ENCODE assay signal across 8 mouse cellular contexts in genomic region chr19:4126759-4127495, GRCm38 (mm10). TPM values are rescaled to one million over a fixed set of nuclear protein-coding genes. Genes with fewer than 3 reads are reported as not detected.
DNase-seq lines count a peak whose midpoint lies in the region; ATAC-seq and TF ChIP-seq lines count a peak whose summit lies in the region.

No protein-coding gene starts in this region.

- 0 out of 2 replicates have a peak overlapping the region, but pooled peaks have one; percentile 67 for H3K27ac ChIP-seq in testis, adult 2 months (ENCODE audit: control insufficient read depth, insufficient read depth, low read depth, low read length)
- H3K27ac ChIP-seq in hindbrain, postnatal 0 days: peak overlapping the region; percentile 86; the same call in 1 of the 2 replicates
- H3K27ac ChIP-seq in macrophage: no peak overlapping the region

- H3K4me1 ChIP-seq in testis, adult 2 months (ENCODE audit: control insufficient read depth, insufficient read depth, low read length): peaks cover 12% of the 10 kb centered on the region
- H3K4me1 ChIP-seq in hindbrain, postnatal 0 days (ENCODE audit: insufficient read depth, low read length): peaks cover 7% of the 10 kb centered on the region; the same call in 1 of the 2 replicates

- TF ChIP-seq CTCF in testis, adult 2 months (IDR thresholded peaks at IDR 0.05; ENCODE audit: control insufficient read depth, insufficient read depth, insufficient replicate concordance, low read depth, low read length): no peak
- TF ChIP-seq CTCF in hindbrain, postnatal 0 days (IDR thresholded peaks at IDR 0.05; ENCODE audit: low read depth): no peak

- no peaks in the 10 kb centered on the region for H3K9me3 ChIP-seq in hindbrain, postnatal 0 days (ENCODE audit: low read length)

- no peaks in the 10 kb centered on the region for H3K27me3 ChIP-seq in testis, adult 2 months (ENCODE audit: control insufficient read depth, insufficient read depth, low read length)
- no peaks in the 10 kb centered on the region for H3K27me3 ChIP-seq in hindbrain, postnatal 0 days (ENCODE audit: insufficient read depth, low read length)

- H3K4me2 ChIP-seq in hindbrain, postnatal 0 days (ENCODE audit: low read depth, low read length): peak overlapping the region; percentile 70

- H3K4me3 ChIP-seq in testis, adult 2 months (ENCODE audit: control insufficient read depth, low read depth, low read length): peak overlapping the region; percentile 89
- peak overlapping the region; percentile 84 for H3K4me3 ChIP-seq in hindbrain, postnatal 0 days (ENCODE audit: low read length)
- H3K4me3 ChIP-seq in macrophage (ENCODE audit: inconsistent target): peak overlapping the region; percentile 87

- TF ChIP-seq POLR2A in testis, adult 2 months (IDR thresholded peaks at IDR 0.05; ENCODE audit: control insufficient read depth, low read depth, low read length): no peak

- H3K36me3 ChIP-seq in testis, adult 2 months (ENCODE audit: control insufficient read depth, insufficient read depth, low read length): no peaks in the 10 kb centered on the region; the same call in 1 of the 2 replicates
- peaks cover 23% of the 10 kb centered on the region for H3K36me3 ChIP-seq in hindbrain, postnatal 0 days (ENCODE audit: insufficient read depth, low read length)
- H3K36me3 ChIP-seq in macrophage (ENCODE audit: inconsistent target): peaks cover 38% of the 10 kb centered on the region

- H3K79me2 ChIP-seq in macrophage (ENCODE audit: inconsistent target): peaks cover 16% of the 10 kb centered on the region; the same call in 1 of the 2 replicates

- peak; percentile 52 for DNase-seq in adrenal gland, postnatal 14 days
- no peak for DNase-seq in adrenal gland, postnatal 25 days
- no peak for DNase-seq in testis, postnatal 10 days (ENCODE audit: low spot score)
- no peak for DNase-seq in hindbrain, postnatal 0 days (ENCODE audit: low spot score)
- no peak for DNase-seq in ovary, postnatal 10 days (ENCODE audit: low spot score)
- DNase-seq in left cerebral cortex, adult 11 months (ENCODE audit: low spot score): no peak

- WGBS in hindbrain, postnatal 0 days: 56% methylated on average over 7 of the region's 7 CpGs
- 77% methylated on average over 7 of the region's 7 CpGs for WGBS in macrophage (ENCODE audit: missing documents)

- no peak for ATAC-seq in hindbrain, postnatal 0 days

- H3K9ac ChIP-seq in hindbrain, postnatal 0 days (replicated peaks; ENCODE audit: low read length): peak overlapping the region; percentile 92

RNA-seq across cellular contexts. Expression of gene Aip, which starts 1.3 kb away (rescaled TPM):
- total RNA-seq in adrenal gland, postnatal 14 days (2021): 81.3 and 94.1 TPM in 2 replicates
- total RNA-seq in adrenal gland, postnatal 25 days (2021): 108 and 117 TPM in 2 replicates
- polyA plus RNA-seq in testis, adult 2 months (2012; rRNA removed): 21.0 and 23.5 TPM in 2 replicates
- total RNA-seq in hindbrain, postnatal 0 days (2014; rRNA removed): 33.4 and 38.2 TPM in 2 replicates
- polyA plus RNA-seq in hindbrain, postnatal 0 days (2015; fragmentation: Nextera tagmentation; extraction: Ambion mirVana): 89.4 and 94.3 TPM in 2 replicates
- total RNA-seq in macrophage (2018; cell fraction: chromatin; rRNA removed): 10 to 100 TPM in 24 of 26 experiments, 1 to 10 TPM in 2; 7.5 to 50.7 (median 24.5) TPM
- total RNA-seq in macrophage (2018; cell fraction: cytosol; rRNA removed): 10 to 100 TPM; 44.4 to 92.0 (median 66.0) TPM
- 10 to 100 TPM; 10.9 to 44.1 (median 23.1) TPM for total RNA-seq in macrophage (2018; cell fraction: nucleus; rRNA removed)
- 80.9 to 169 TPM (median 84.6 TPM) in 3 replicates for polyA plus RNA-seq in macrophage (2018)

RNA-seq across cellular contexts. Expression of gene Gpr152, which starts 12.7 kb away (rescaled TPM):
- 0.08 TPM in 1 of 2 replicates, not detected in the other for total RNA-seq in adrenal gland, postnatal 14 days (2021)
- total RNA-seq in adrenal gland, postnatal 25 days (2021): 0.12 TPM in 1 of 2 replicates, not detected in the other
- 0.02 TPM in 1 of 2 replicates, not detected in the other for polyA plus RNA-seq in testis, adult 2 months (2012; rRNA removed)
- 0.37 TPM in 1 of 2 replicates, not detected in the other for total RNA-seq in hindbrain, postnatal 0 days (2014; rRNA removed)
- 0.05 TPM in 1 of 2 replicates, not detected in the other for polyA plus RNA-seq in hindbrain, postnatal 0 days (2015; fragmentation: Nextera tagmentation; extraction: Ambion mirVana)
- under 1 TPM in 7 of 26 experiments, not detected in 19; 0.16 to 0.40 (median 0.21) TPM for total RNA-seq in macrophage (2018; cell fraction: chromatin; rRNA removed)
- not detected for total RNA-seq in macrophage (2018; cell fraction: cytosol; rRNA removed)
- total RNA-seq in macrophage (2018; cell fraction: nucleus; rRNA removed): under 1 TPM in 2 of 26 experiments, not detected in 24; 0.20 to 0.21 TPM
- not detected in 3 replicates for polyA plus RNA-seq in macrophage (2018)

RNA-seq across cellular contexts. Expression of gene Cabp4, which starts 16.9 kb away (rescaled TPM):
- total RNA-seq in adrenal gland, postnatal 14 days (2021): 1.7 and 2.4 TPM in 2 replicates
- 0.94 and 1.3 TPM in 2 replicates for total RNA-seq in adrenal gland, postnatal 25 days (2021)
- 0.16 and 0.29 TPM in 2 replicates for polyA plus RNA-seq in testis, adult 2 months (2012; rRNA removed)
- not detected in 2 replicates for total RNA-seq in hindbrain, postnatal 0 days (2014; rRNA removed)
- 0.29 and 0.51 TPM in 2 replicates for polyA plus RNA-seq in hindbrain, postnatal 0 days (2015; fragmentation: Nextera tagmentation; extraction: Ambion mirVana)
- under 1 TPM in 1 of 26 experiments, not detected in 25; 0.67 TPM for total RNA-seq in macrophage (2018; cell fraction: chromatin; rRNA removed)
- total RNA-seq in macrophage (2018; cell fraction: cytosol; rRNA removed): under 1 TPM in 9 of 26 experiments, not detected in 17; 0.07 to 0.19 (median 0.14) TPM
- 1 to 10 TPM in 2 of 26 experiments, under 1 TPM in 8, not detected in 16; 0.22 to 1.3 (median 0.45) TPM for total RNA-seq in macrophage (2018; cell fraction: nucleus; rRNA removed)
- not detected in 3 replicates for polyA plus RNA-seq in macrophage (2018)

RNA-seq across cellular contexts. Expression of gene Coro1b, which starts 21.5 kb away (rescaled TPM):
- 183 and 193 TPM in 2 replicates for total RNA-seq in adrenal gland, postnatal 14 days (2021)
- total RNA-seq in adrenal gland, postnatal 25 days (2021): 179 and 226 TPM in 2 replicates
- polyA plus RNA-seq in testis, adult 2 months (2012; rRNA removed): 87.3 and 97.2 TPM in 2 replicates
- 71.5 and 137 TPM in 2 replicates for total RNA-seq in hindbrain, postnatal 0 days (2014; rRNA removed)
- polyA plus RNA-seq in hindbrain, postnatal 0 days (2015; fragmentation: Nextera tagmentation; extraction: Ambion mirVana): 90.7 and 114 TPM in 2 replicates
- 100 to 1,000 TPM; 114 to 682 (median 437) TPM for total RNA-seq in macrophage (2018; cell fraction: chromatin; rRNA removed)
- total RNA-seq in macrophage (2018; cell fraction: cytosol; rRNA removed): 100 to 1,000 TPM; 201 to 317 (median 267) TPM
- total RNA-seq in macrophage (2018; cell fraction: nucleus; rRNA removed): 100 to 1,000 TPM; 129 to 367 (median 245) TPM
- polyA plus RNA-seq in macrophage (2018): 252 to 368 TPM (median 357 TPM) in 3 replicates

RNA-seq across cellular contexts. Expression of gene Ptprcap, which starts 26.5 kb away (rescaled TPM):
- total RNA-seq in adrenal gland, postnatal 14 days (2021): 4.4 and 27.5 TPM in 2 replicates
- 3.9 and 6.0 TPM in 2 replicates for total RNA-seq in adrenal gland, postnatal 25 days (2021)
- 0.65 and 1.0 TPM in 2 replicates for polyA plus RNA-seq in testis, adult 2 months (2012; rRNA removed)
- total RNA-seq in hindbrain, postnatal 0 days (2014; rRNA removed): 1.0 TPM in 1 of 2 replicates, not detected in the other
- 0.40 and 0.44 TPM in 2 replicates for polyA plus RNA-seq in hindbrain, postnatal 0 days (2015; fragmentation: Nextera tagmentation; extraction: Ambion mirVana)
- 10 to 100 TPM in 4 of 26 experiments, 1 to 10 TPM in 21, not detected in 1; 1.6 to 14.3 (median 6.8) TPM for total RNA-seq in macrophage (2018; cell fraction: chromatin; rRNA removed)
- total RNA-seq in macrophage (2018; cell fraction: cytosol; rRNA removed): 10 to 100 TPM in 1 of 26 experiments, 1 to 10 TPM in 25; 1.7 to 15.8 (median 4.2) TPM
- 1 to 10 TPM in 23 of 26 experiments, not detected in 3; 1.2 to 8.8 (median 3.4) TPM for total RNA-seq in macrophage (2018; cell fraction: nucleus; rRNA removed)
- 0.28 to 0.53 TPM (median 0.41 TPM) in 3 replicates for polyA plus RNA-seq in macrophage (2018)
